In genomic region chr10:21997550-21998204, GRCm38 (mm10) we compare ENCODE assay signal across 12 mouse cellular contexts.
DNase-seq lines count a peak whose midpoint lies in the region; ATAC-seq and TF ChIP-seq lines count a peak whose summit lies in the region.
"Had no signal": no experiment of that assay in that cellular context is flagged by ENCODE, and none has a peak within 500 bp of the region (broad histone marks: within the 10 kb centered on the region; RNA-seq: fewer than 3 reads in every experiment).

No protein-coding gene starts in this region.

- 86% methylated on average over 12 of the region's 12 CpGs for WGBS in heart, embryonic 14.5 days
- WGBS in heart, embryonic 11.5 days (ENCODE audit: insufficient replicate concordance): 82% methylated on average over 12 of the region's 12 CpGs
- WGBS in heart, postnatal 0 days: 71% methylated on average over 12 of the region's 12 CpGs
- 89% methylated on average over 12 of the region's 12 CpGs for WGBS in stomach, embryonic 16.5 days
- WGBS in forebrain, postnatal 0 days: 85% methylated on average over 12 of the region's 12 CpGs

- no peak for TF ChIP-seq CTCF in heart, postnatal 0 days (IDR thresholded peaks at IDR 0.05; ENCODE audit: low read depth)
- TF ChIP-seq CTCF in forebrain, postnatal 0 days (IDR thresholded peaks at IDR 0.05; ENCODE audit: low read depth): no peak

- no peak for DNase-seq in heart, postnatal 0 days (ENCODE audit: low spot score)
- DNase-seq in Muller cell, postnatal 12 days (ENCODE audit: inconsistent ontology term): no peak
- no peak for DNase-seq in forebrain, postnatal 0 days
- DNase-seq: cerebellum, adult 8-10 months; layer of hippocampus, postnatal 36 days; thymus, postnatal 25 days had no signal

- peaks cover 3 to 8% of the 10 kb centered on the region in 2 experiments; a peak in 2 of 4 replicates for H3K4me1 ChIP-seq in heart, embryonic 14.5 days (ENCODE audit: control insufficient read depth in 2 of 2, insufficient read depth in 2 of 2, low read length in 2 of 2)
- 0 out of 2 replicates have a peak, but pooled peaks cover 3% of the 10 kb centered on the region for H3K4me1 ChIP-seq in heart, embryonic 11.5 days (ENCODE audit: control insufficient read depth, insufficient read depth, low read length)
- H3K4me1 ChIP-seq in megakaryocyte, embryonic 14.5 days: peaks cover 21% of the 10 kb centered on the region
- H3K4me1 ChIP-seq in heart, postnatal 0 days (ENCODE audit: control insufficient read depth, insufficient read depth): no peaks in the 10 kb centered on the region
- 0 out of 2 replicates have a peak, but pooled peaks cover 6% of the 10 kb centered on the region for H3K4me1 ChIP-seq in stomach, embryonic 16.5 days (ENCODE audit: control insufficient read depth, insufficient read depth, low read length)
- H3K4me1 ChIP-seq in forebrain, postnatal 0 days (ENCODE audit: insufficient read depth): peaks cover 8% of the 10 kb centered on the region; the same call in 1 of the 2 replicates

- no peak for TF ChIP-seq EP300 in heart, postnatal 0 days (IDR thresholded peaks at IDR 0.05; ENCODE audit: low read depth)

- no peaks in the 10 kb centered on the region for H3K27me3 ChIP-seq in heart, embryonic 14.5 days (ENCODE audit: control insufficient read depth, insufficient read depth, low read length)
- no peaks in the 10 kb centered on the region for H3K27me3 ChIP-seq in heart, embryonic 11.5 days (ENCODE audit: control insufficient read depth, insufficient read depth, low read length)
- H3K27me3 ChIP-seq in megakaryocyte, embryonic 14.5 days (replicated peaks): peaks cover 24% of the 10 kb centered on the region
- H3K27me3 ChIP-seq in heart, postnatal 0 days (ENCODE audit: control insufficient read depth, insufficient read depth, low read length): no peaks in the 10 kb centered on the region
- H3K27me3 ChIP-seq in stomach, embryonic 16.5 days (ENCODE audit: control insufficient read depth, insufficient read depth, low read length): no peaks in the 10 kb centered on the region
- H3K27me3 ChIP-seq in forebrain, postnatal 0 days (ENCODE audit: insufficient read depth, low read length): no peaks in the 10 kb centered on the region

- H3K9me3 ChIP-seq in heart, embryonic 14.5 days (ENCODE audit: control insufficient read depth, low read length): no peaks in the 10 kb centered on the region
- no peaks in the 10 kb centered on the region for H3K9me3 ChIP-seq in heart, embryonic 11.5 days (replicated peaks; ENCODE audit: control insufficient read depth, low read length)
- H3K9me3 ChIP-seq in megakaryocyte, embryonic 14.5 days: no peaks in the 10 kb centered on the region
- no peaks in the 10 kb centered on the region for H3K9me3 ChIP-seq in heart, postnatal 0 days (replicated peaks; ENCODE audit: control insufficient read depth, low read length)
- no peaks in the 10 kb centered on the region for H3K9me3 ChIP-seq in stomach, embryonic 16.5 days (replicated peaks; ENCODE audit: control insufficient read depth, low read length)
- no peaks in the 10 kb centered on the region for H3K9me3 ChIP-seq in forebrain, postnatal 0 days (ENCODE audit: low read length)
- H3K9me3 ChIP-seq: midbrain, embryonic 13.5 days had no signal

- H3K27ac ChIP-seq in heart, embryonic 14.5 days (replicated peaks in 1 of 2; ENCODE audit: control insufficient read depth in 1 of 2, insufficient read depth in 1 of 2, low read depth in 2 of 2, low read length in 2 of 2): no peak overlapping the region
- no peak overlapping the region for H3K27ac ChIP-seq in heart, embryonic 11.5 days (ENCODE audit: low read depth, low read length)
- no peak overlapping the region for H3K27ac ChIP-seq in heart, postnatal 0 days (ENCODE audit: low read depth)
- no peak overlapping the region for H3K27ac ChIP-seq in stomach, embryonic 16.5 days (ENCODE audit: low read length)
- no peak overlapping the region for H3K27ac ChIP-seq in forebrain, postnatal 0 days (ENCODE audit: low read depth, low read length)
- H3K27ac ChIP-seq: midbrain, embryonic 13.5 days had no signal

- peak overlapping the region; percentile 95 for H3K4me2 ChIP-seq in heart, embryonic 14.5 days (ENCODE audit: low read length)
- H3K4me2 ChIP-seq in heart, embryonic 11.5 days: no peak overlapping the region
- peak overlapping the region; percentile 93 for H3K4me2 ChIP-seq in heart, postnatal 0 days (ENCODE audit: low read depth, low read length)
- peak overlapping the region; percentile 88; the same call in 1 of the 2 replicates for H3K4me2 ChIP-seq in stomach, embryonic 16.5 days (ENCODE audit: low read depth, low read length)
- no peak overlapping the region for H3K4me2 ChIP-seq in forebrain, postnatal 0 days (ENCODE audit: low read depth)

- ATAC-seq in heart, embryonic 14.5 days (ENCODE audit: insufficient number of reproducible peaks, insufficient read depth, low FRiP score, low read depth): no peak
- no peak for ATAC-seq in heart, embryonic 11.5 days (replicated peaks; ENCODE audit: insufficient number of reproducible peaks, low FRiP score, low TSS enrichment)
- ATAC-seq in megakaryocyte, adult 5-6 weeks (ENCODE audit: poor library complexity, severe bottlenecking): no peak
- ATAC-seq in heart, postnatal 0 days (ENCODE audit: insufficient read depth, low read depth): no peak
- ATAC-seq in stomach, embryonic 16.5 days (ENCODE audit: insufficient read depth, low FRiP score): no peak
- no peak for ATAC-seq in forebrain, postnatal 0 days
- ATAC-seq: midbrain, embryonic 13.5 days had no signal

- H3K4me3 ChIP-seq in heart, embryonic 14.5 days (ENCODE audit: control insufficient read depth in 1 of 2, insufficient read depth in 1 of 2, low read depth in 1 of 2, low read length in 2 of 2): no peak overlapping the region
- no peak overlapping the region for H3K4me3 ChIP-seq in heart, embryonic 11.5 days (ENCODE audit: low read depth, low read length)
- H3K4me3 ChIP-seq in megakaryocyte, embryonic 14.5 days (replicated peaks): peak overlapping the region; percentile 38
- peak overlapping the region; percentile 81 for H3K4me3 ChIP-seq in heart, postnatal 0 days (ENCODE audit: low read depth, low read length)
- H3K4me3 ChIP-seq in stomach, embryonic 16.5 days (replicated peaks; ENCODE audit: low read length): peak overlapping the region; percentile 3; the same call in 1 of the 2 replicates
- no peak overlapping the region for H3K4me3 ChIP-seq in forebrain, postnatal 0 days (ENCODE audit: low read depth, low read length)
- H3K4me3 ChIP-seq: midbrain, embryonic 13.5 days had no signal

- H3K36me3 ChIP-seq in heart, embryonic 14.5 days (ENCODE audit: control insufficient read depth, insufficient read depth, low read length): peaks cover 26% of the 10 kb centered on the region
- H3K36me3 ChIP-seq in heart, embryonic 11.5 days (ENCODE audit: control insufficient read depth, insufficient read depth, low read length): no peaks in the 10 kb centered on the region
- H3K36me3 ChIP-seq in megakaryocyte, embryonic 14.5 days (replicated peaks; ENCODE audit: low read length): peaks cover 11% of the 10 kb centered on the region
- H3K36me3 ChIP-seq in heart, postnatal 0 days (replicated peaks; ENCODE audit: control insufficient read depth, insufficient read depth, low read length): peaks cover 39% of the 10 kb centered on the region
- H3K36me3 ChIP-seq in stomach, embryonic 16.5 days (ENCODE audit: control insufficient read depth, insufficient read depth, low read length): 0 out of 2 replicates have a peak, but pooled peaks cover 4% of the 10 kb centered on the region
- peaks cover 28% of the 10 kb centered on the region for H3K36me3 ChIP-seq in forebrain, postnatal 0 days (ENCODE audit: insufficient read depth)

- no peak overlapping the region for H3K9ac ChIP-seq in heart, embryonic 14.5 days (ENCODE audit: low read length)
- no peak overlapping the region for H3K9ac ChIP-seq in heart, embryonic 11.5 days (ENCODE audit: low read depth, low read length)
- H3K9ac ChIP-seq in heart, postnatal 0 days (replicated peaks; ENCODE audit: low read depth, low read length): peak overlapping the region; percentile 56; the same call in 1 of the 2 replicates
- H3K9ac ChIP-seq in stomach, embryonic 16.5 days (ENCODE audit: low read length): no peak overlapping the region
- no peak overlapping the region for H3K9ac ChIP-seq in forebrain, postnatal 0 days
- H3K9ac ChIP-seq: midbrain, embryonic 13.5 days had no signal

Comparison
In these comparisons a context has a peak if more than half of its experiments do, and no peak if none do; other contexts are left out.
1. H3K4me2 ChIP-seq: peak in heart, embryonic 14.5 days (single experiment), heart, postnatal 0 days (single experiment) and stomach, embryonic 16.5 days (single experiment); none in heart, embryonic 11.5 days (single experiment) and forebrain, postnatal 0 days (single experiment).
2. H3K4me3 ChIP-seq: peak in megakaryocyte, embryonic 14.5 days (single experiment), heart, postnatal 0 days (single experiment) and stomach, embryonic 16.5 days (single experiment); none in heart, embryonic 14.5 days (0 of 2), heart, embryonic 11.5 days (single experiment) and forebrain, postnatal 0 days (single experiment).